Mouse (Mus musculus): Measurements from ENCODE around the gene Gm28308.

- TF ChIP-seq CTCF (IDR thresholded peaks at IDR 0.05): no peak
- TF ChIP-seq EP300 (IDR thresholded peaks at IDR 0.05; ENCODE audit: insufficient read depth, low read depth, low read length): no peak
Measured at GRCm38 (mm10) chr6:52225612-52226568, 12.8 kb upstream of the Gm28308 start.

Data from heart, adult 2 months (tissue).